Mouse (Mus musculus): ENCODE data around the gene Rbm39. TPM values are rescaled to one million over a fixed set of nuclear protein-coding genes. Genes with fewer than 3 reads are reported as not detected.
"Not testable (repeated sequence)": the region's sequence is repeated elsewhere in the genome, so short reads cannot be mapped to it uniquely, and the experiment has no call there.

Rbm39 gene
- polyA plus RNA-seq, 1 experiment = 643 TPM

- peaks cover 8% of the 10 kb centered on the region for H3K4me1 ChIP-seq (ENCODE audit: control insufficient read depth, insufficient read depth, low read length)
- no peak overlapping the region for H3K4me3 ChIP-seq (ENCODE audit: insufficient read depth, low read depth, low read length)
- WGBS = 12% methylated on average over 3 of the region's 3 CpGs
- no peak overlapping the region for H3K27ac ChIP-seq (ENCODE audit: insufficient read depth, low read depth, low read length)
- TF ChIP-seq POLR2A (IDR thresholded peaks at IDR 0.05; ENCODE audit: insufficient read depth, low read depth, low read length) (no peak), CTCF (IDR thresholded peaks at IDR 0.05; ENCODE audit: insufficient read depth, low read depth, low read length) (no peak)
These were observed 19.9 kb upstream of the Rbm39 start for GRCm38 (mm10) chr2:156199944-156200343.

- peak overlapping the region; percentile 97 for H3K4me3 ChIP-seq (ENCODE audit: insufficient read depth, low read depth, low read length)
- peaks cover 3% of the 10 kb centered on the region for H3K4me1 ChIP-seq (ENCODE audit: control insufficient read depth, insufficient read depth, low read length)
- H3K27ac ChIP-seq (ENCODE audit: insufficient read depth, low read depth, low read length) = no peak overlapping the region; the same call in 1 of the 2 replicates
- TF ChIP-seq POLR2A (IDR thresholded peaks at IDR 0.05; ENCODE audit: insufficient read depth, low read depth, low read length) = no peak
- TF ChIP-seq CTCF (IDR thresholded peaks at IDR 0.05; ENCODE audit: insufficient read depth, low read depth, low read length) = no peak
- WGBS = 2% methylated on average over 17 of the region's 17 CpGs
These were observed 17.3 kb upstream of the Rbm39 start for GRCm38 (mm10) chr2:156197129-156197911.

- H3K4me3 ChIP-seq (ENCODE audit: insufficient read depth, low read depth, low read length) = peak within 1 kb of the TSS; percentile 97
- WGBS = 1% methylated on average over 87 of the region's 88 CpGs
- H3K27ac ChIP-seq (ENCODE audit: insufficient read depth, low read depth, low read length) = peak within 1 kb of the TSS; percentile 97
- TF ChIP-seq CTCF (IDR thresholded peaks at IDR 0.05; ENCODE audit: insufficient read depth, low read depth, low read length) (no peak), POLR2A (IDR thresholded peaks at IDR 0.05; ENCODE audit: insufficient read depth, low read depth, low read length) (peak; percentile 76)
- H3K4me1 ChIP-seq (ENCODE audit: control insufficient read depth, insufficient read depth, low read length) = peaks cover 3% of the 10 kb centered on the region
These were observed 16.5 kb upstream of the Rbm39 start, which contains the start of gene Phf20 for GRCm38 (mm10) chr2:156196302-156197128. TSS of gene Phf20 (plus strand) at chr2:156196466.

- H3K4me3 ChIP-seq (ENCODE audit: insufficient read depth, low read depth, low read length) = no peak overlapping the region
- H3K4me1 ChIP-seq (ENCODE audit: control insufficient read depth, insufficient read depth, low read length) = no peaks in the 10 kb centered on the region; the same call in 1 of the 2 replicates
- TF ChIP-seq POLR2A (IDR thresholded peaks at IDR 0.05; ENCODE audit: insufficient read depth, low read depth, low read length) (no peak), CTCF (IDR thresholded peaks at IDR 0.05; ENCODE audit: insufficient read depth, low read depth, low read length) (no peak)
- no peak overlapping the region for H3K27ac ChIP-seq (ENCODE audit: insufficient read depth, low read depth, low read length)
These were observed 14.5 kb upstream of the Rbm39 start for GRCm38 (mm10) chr2:156194571-156194970.

GRCm38 (mm10) chr2:156193066-156193862 lies 13.2 kb upstream of the Rbm39 start:
- no peak for TF ChIP-seq POLR2A (IDR thresholded peaks at IDR 0.05; ENCODE audit: insufficient read depth, low read depth, low read length)
- TF ChIP-seq CTCF (IDR thresholded peaks at IDR 0.05; ENCODE audit: insufficient read depth, low read depth, low read length) = no peak
- 84% methylated on average over 3 of the region's 3 CpGs for WGBS
- H3K4me1 ChIP-seq (ENCODE audit: control insufficient read depth, insufficient read depth, low read length) = no peaks in the 10 kb centered on the region
- no peak overlapping the region for H3K4me3 ChIP-seq (ENCODE audit: insufficient read depth, low read depth, low read length)
- no peak overlapping the region for H3K27ac ChIP-seq (ENCODE audit: insufficient read depth, low read depth, low read length)

GRCm38 (mm10) chr2:156192068-156192467 lies 12.0 kb upstream of the Rbm39 start:
- TF ChIP-seq CTCF (IDR thresholded peaks at IDR 0.05; ENCODE audit: insufficient read depth, low read depth, low read length) = no peak
- TF ChIP-seq POLR2A (IDR thresholded peaks at IDR 0.05; ENCODE audit: insufficient read depth, low read depth, low read length) = no peak
- H3K27ac ChIP-seq (ENCODE audit: insufficient read depth, low read depth, low read length) = no peak overlapping the region
- 72% methylated on average over 2 of the region's 2 CpGs for WGBS
- H3K4me3 ChIP-seq (ENCODE audit: insufficient read depth, low read depth, low read length) = no peak overlapping the region
- H3K4me1 ChIP-seq (ENCODE audit: control insufficient read depth, insufficient read depth, low read length) = no peaks in the 10 kb centered on the region

GRCm38 (mm10) chr2:156191540-156191939 lies 11.5 kb upstream of the Rbm39 start:
- H3K4me1 ChIP-seq (ENCODE audit: control insufficient read depth, insufficient read depth, low read length) = no peaks in the 10 kb centered on the region
- 91% methylated on average over 2 of the region's 2 CpGs for WGBS

GRCm38 (mm10) chr2:156190004-156190896 lies 10.2 kb upstream of the Rbm39 start:
- 83% methylated on average over 14 of the region's 14 CpGs for WGBS
- no peak overlapping the region; the same call in 1 of the 2 replicates for H3K27ac ChIP-seq (ENCODE audit: insufficient read depth, low read depth, low read length)
- H3K4me3 ChIP-seq (ENCODE audit: insufficient read depth, low read depth, low read length) = no peak overlapping the region
- TF ChIP-seq CTCF (IDR thresholded peaks at IDR 0.05; ENCODE audit: insufficient read depth, low read depth, low read length) (no peak), POLR2A (IDR thresholded peaks at IDR 0.05; ENCODE audit: insufficient read depth, low read depth, low read length) (no peak)
- no peaks in the 10 kb centered on the region for H3K4me1 ChIP-seq (ENCODE audit: control insufficient read depth, insufficient read depth, low read length)

More at GRCm38 (mm10) chr2:156191540-156191939, 11.5 kb upstream of the Rbm39 start:
- TF ChIP-seq CTCF (IDR thresholded peaks at IDR 0.05; ENCODE audit: insufficient read depth, low read depth, low read length) (no peak), POLR2A (IDR thresholded peaks at IDR 0.05; ENCODE audit: insufficient read depth, low read depth, low read length) (no peak)
- no peak overlapping the region for H3K4me3 ChIP-seq (ENCODE audit: insufficient read depth, low read depth, low read length)
- no peak overlapping the region for H3K27ac ChIP-seq (ENCODE audit: insufficient read depth, low read depth, low read length)

GRCm38 (mm10) chr2:156189241-156189640 lies 9.2 kb upstream of the Rbm39 start:
- 70% methylated on average over 7 of the region's 7 CpGs for WGBS
- H3K4me3 ChIP-seq (ENCODE audit: insufficient read depth, low read depth, low read length); H3K27ac ChIP-seq (ENCODE audit: insufficient read depth, low read depth, low read length); H3K4me1 ChIP-seq (ENCODE audit: control insufficient read depth, insufficient read depth, low read length): not testable (repeated sequence)

All from olfactory bulb, adult 2 months (tissue).